Mouse (Mus musculus): Measurements from ENCODE around the gene Itpr2.

GRCm38 (mm10) chr6:146540386-146540785, 38.4 kb upstream of the Itpr2 start:
- TF ChIP-seq CTCF (IDR thresholded peaks at IDR 0.05; ENCODE audit: low read depth, low read length) (no peak), POLR2A (IDR thresholded peaks at IDR 0.05; ENCODE audit: borderline replicate concordance, low read depth, low read length) (no peak)
